7 mouse cellular contexts compared by ENCODE assay signal in the genomic region with DNA sequence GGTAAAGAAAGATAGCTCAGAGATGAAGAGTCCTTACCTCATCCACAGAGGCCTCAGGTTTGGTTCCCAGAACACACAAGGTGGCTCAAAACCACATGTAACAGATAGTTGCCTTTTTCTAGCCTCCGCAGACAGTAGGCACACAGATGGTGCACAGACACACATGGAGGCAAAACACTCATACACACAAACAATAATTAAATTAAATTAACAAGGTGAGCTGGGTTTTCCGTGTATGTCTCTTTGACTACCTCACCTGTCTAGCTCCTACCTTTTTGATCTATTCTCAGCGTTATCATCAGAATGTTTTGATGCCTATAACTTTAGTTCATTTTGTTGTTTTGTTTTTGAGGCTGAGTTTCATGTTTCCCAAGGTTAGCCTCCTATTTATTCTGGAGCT. TPM values are rescaled to one million over a fixed set of nuclear protein-coding genes. Genes with fewer than 3 reads are reported as not detected.
DNase-seq lines count a peak whose midpoint lies in the region; ATAC-seq and TF ChIP-seq lines count a peak whose summit lies in the region.

Gene Rhog, minus strand, starts transcription at position 101 of the 400 bp plus-strand sequence.

- WGBS in forebrain, embryonic 15.5 days: 85% methylated on average over 3 of the region's 3 CpGs
- WGBS in hindbrain, embryonic 11.5 days: 85% methylated on average over 3 of the region's 3 CpGs
- WGBS in liver, embryonic 13.5 days (ENCODE audit: insufficient replicate concordance): 68% methylated on average over 3 of the region's 3 CpGs

- H3K27ac ChIP-seq in forebrain, embryonic 15.5 days (replicated peaks): no peak within 1 kb of the TSS
- no peak within 1 kb of the TSS for H3K27ac ChIP-seq in hindbrain, embryonic 11.5 days (ENCODE audit: low read depth, low read length)
- no peak within 1 kb of the TSS for H3K27ac ChIP-seq in liver, embryonic 13.5 days

- H3K36me3 ChIP-seq in G1E (replicated peaks): no peaks in the 10 kb centered on the region
- no peaks in the 10 kb centered on the region for H3K36me3 ChIP-seq in forebrain, embryonic 15.5 days
- H3K36me3 ChIP-seq in hindbrain, embryonic 11.5 days (ENCODE audit: control insufficient read depth, insufficient read depth, low read length): no peaks in the 10 kb centered on the region
- H3K36me3 ChIP-seq in liver, embryonic 13.5 days: no peaks in the 10 kb centered on the region

- H3K4me1 ChIP-seq in G1E (ENCODE audit: insufficient read depth, low read depth, low read length): peaks cover 39% of the 10 kb centered on the region
- peaks cover 5% of the 10 kb centered on the region for H3K4me1 ChIP-seq in forebrain, embryonic 15.5 days
- H3K4me1 ChIP-seq in hindbrain, embryonic 11.5 days (replicated peaks; ENCODE audit: control insufficient read depth, insufficient read depth, low read length): no peaks in the 10 kb centered on the region
- H3K4me1 ChIP-seq in liver, embryonic 13.5 days (replicated peaks): peaks cover 33% of the 10 kb centered on the region

- H3K9ac ChIP-seq in forebrain, embryonic 15.5 days (replicated peaks): no peak within 1 kb of the TSS
- H3K9ac ChIP-seq in hindbrain, embryonic 11.5 days (ENCODE audit: low read depth, low read length): no peak within 1 kb of the TSS
- no peak within 1 kb of the TSS for H3K9ac ChIP-seq in liver, embryonic 13.5 days

- no peak within 1 kb of the TSS for H3K4me2 ChIP-seq in forebrain, embryonic 15.5 days (replicated peaks)
- H3K4me2 ChIP-seq in hindbrain, embryonic 11.5 days (replicated peaks; ENCODE audit: low read depth, low read length): no peak within 1 kb of the TSS
- no peak within 1 kb of the TSS for H3K4me2 ChIP-seq in liver, embryonic 13.5 days

- H3K27me3 ChIP-seq in G1E (ENCODE audit: insufficient read depth, low read length): no peaks in the 10 kb centered on the region
- no peaks in the 10 kb centered on the region for H3K27me3 ChIP-seq in forebrain, embryonic 15.5 days
- no peaks in the 10 kb centered on the region for H3K27me3 ChIP-seq in hindbrain, embryonic 11.5 days (ENCODE audit: control insufficient read depth, insufficient read depth, low read length)
- H3K27me3 ChIP-seq in liver, embryonic 13.5 days: no peaks in the 10 kb centered on the region

- no peak for DNase-seq in G1E (ENCODE audit: low spot score)
- DNase-seq in hindbrain, embryonic 11.5 days (ENCODE audit: low spot score): no peak
- DNase-seq in liver, embryonic 13.5 days: no peak
- no peak for DNase-seq in cerebellum, adult 9-11 months
- DNase-seq in testis, postnatal 10 days (ENCODE audit: low spot score): no peak

- H3K4me3 ChIP-seq in G1E (ENCODE audit: low read depth, low read length): no peak within 1 kb of the TSS
- no peak within 1 kb of the TSS for H3K4me3 ChIP-seq in forebrain, embryonic 15.5 days
- no peak within 1 kb of the TSS for H3K4me3 ChIP-seq in hindbrain, embryonic 11.5 days (ENCODE audit: low read depth, low read length)
- H3K4me3 ChIP-seq in liver, embryonic 13.5 days (replicated peaks): no peak within 1 kb of the TSS

- no peak for ATAC-seq in CD4-positive, CD25-positive, alpha-beta regulatory T cell, adult 4 months
- no peak for ATAC-seq in G1E (ENCODE audit: extremely low read depth, insufficient number of reproducible peaks, low FRiP score, poor library complexity, severe bottlenecking)
- ATAC-seq in forebrain, embryonic 15.5 days (replicated peaks): no peak
- no peak for ATAC-seq in hindbrain, embryonic 11.5 days (ENCODE audit: low FRiP score)
- no peak for ATAC-seq in liver, embryonic 13.5 days (ENCODE audit: low read depth)

- TF ChIP-seq CTCF in G1E (IDR thresholded peaks at IDR 0.05; ENCODE audit: low read depth, low read length): no peak

- no peaks in the 10 kb centered on the region for H3K9me3 ChIP-seq in G1E (replicated peaks)
- no peaks in the 10 kb centered on the region for H3K9me3 ChIP-seq in forebrain, embryonic 15.5 days
- no peaks in the 10 kb centered on the region for H3K9me3 ChIP-seq in hindbrain, embryonic 11.5 days (ENCODE audit: control insufficient read depth, low read length)
- H3K9me3 ChIP-seq in liver, embryonic 13.5 days (replicated peaks): no peaks in the 10 kb centered on the region

RNA-seq across cellular contexts. Expression of gene Rhog, which starts in this region (rescaled TPM):
- 100 to 1,000 TPM; 146 to 173 TPM for polyA plus RNA-seq in CD4-positive, CD25-positive, alpha-beta regulatory T cell, adult 4 months (2017; shearing (Covaris generic))
- total RNA-seq in G1E (2014; fragmentation: Nextera tagmentation): 240 and 241 TPM in 2 replicates
- total RNA-seq in G1E (2017): 50.4 and 68.5 TPM in 2 replicates
- 121 and 212 TPM in 2 replicates for polyA plus RNA-seq in G1E (2012)
- 16.7 and 19.6 TPM in 2 replicates for polyA plus RNA-seq in forebrain, embryonic 15.5 days (2015; fragmentation: Nextera tagmentation; extraction: Ambion mirVana)
- 35.3 and 35.5 TPM in 2 replicates for polyA plus RNA-seq in hindbrain, embryonic 11.5 days (2014; fragmentation: Nextera tagmentation; extraction: Ambion mirVana)
- polyA plus RNA-seq in liver, embryonic 13.5 days (2015; fragmentation: Nextera tagmentation; extraction: Ambion mirVana): 56.0 and 58.2 TPM in 2 replicates
